Mouse (Mus musculus): ENCODE measurements around the gene Atrnl1. TPM values are rescaled to one million over a fixed set of nuclear protein-coding genes. Genes with fewer than 3 reads are reported as not detected.

Gene Atrnl1
- total RNA-seq, 1 experiment from 2014 or later, result 29.3 TPM

GRCm38 (mm10) chr19:57926164-57926860, 315.5 kb downstream of the Atrnl1 start:
- DNase-seq, result no peak

GRCm38 (mm10) chr19:57926941-57927471, 316.2 kb downstream of the Atrnl1 start:
- DNase-seq, result no peak

GRCm38 (mm10) chr19:57927566-57928523, 317.0 kb downstream of the Atrnl1 start:
- DNase-seq, result no peak

- no peak for DNase-seq
Measured at GRCm38 (mm10) chr19:57931626-57932025, 320.8 kb downstream of the Atrnl1 start.

- no peak for DNase-seq
Measured at GRCm38 (mm10) chr19:57936865-57937264, 326.0 kb downstream of the Atrnl1 start.

- no peak for DNase-seq
Measured at GRCm38 (mm10) chr19:57939166-57939565, 328.3 kb downstream of the Atrnl1 start.

- no peak for DNase-seq
Measured at GRCm38 (mm10) chr19:57941529-57941928, 330.7 kb downstream of the Atrnl1 start.

- no peak for DNase-seq
Measured at GRCm38 (mm10) chr19:57942281-57942680, 331.4 kb downstream of the Atrnl1 start.

- no peak for DNase-seq
Measured at GRCm38 (mm10) chr19:57943308-57943707, 332.5 kb downstream of the Atrnl1 start.

GRCm38 (mm10) chr19:57944680-57945079, 333.8 kb downstream of the Atrnl1 start:
- no peak for DNase-seq

GRCm38 (mm10) chr19:57945626-57946250, 334.9 kb downstream of the Atrnl1 start:
- no peak for DNase-seq

GRCm38 (mm10) chr19:57948489-57948888, 337.7 kb downstream of the Atrnl1 start:
- no peak for DNase-seq

GRCm38 (mm10) chr19:57949260-57949917, 338.6 kb downstream of the Atrnl1 start:
- DNase-seq, result no peak

GRCm38 (mm10) chr19:57954131-57954530, 343.3 kb downstream of the Atrnl1 start:
- no peak for DNase-seq

- DNase-seq, result no peak
Measured at GRCm38 (mm10) chr19:57956459-57956858, 345.6 kb downstream of the Atrnl1 start.

GRCm38 (mm10) chr19:57957363-57957762, 346.5 kb downstream of the Atrnl1 start:
- no peak for DNase-seq

GRCm38 (mm10) chr19:57958154-57958553, 347.3 kb downstream of the Atrnl1 start:
- no peak for DNase-seq

GRCm38 (mm10) chr19:57958726-57959125, 347.9 kb downstream of the Atrnl1 start:
- no peak for DNase-seq

GRCm38 (mm10) chr19:57961321-57961720, 350.5 kb downstream of the Atrnl1 start:
- DNase-seq, result no peak

- DNase-seq, result no peak
Measured at GRCm38 (mm10) chr19:57961738-57962640, 351.2 kb downstream of the Atrnl1 start.

- DNase-seq, result no peak
Measured at GRCm38 (mm10) chr19:57963874-57964273, 353.0 kb downstream of the Atrnl1 start.

Data from adrenal gland, postnatal 25 days (tissue).